Mouse (Mus musculus): ENCODE results near the gene Fzr1.

GRCm38 (mm10) chr10:81389801-81390677, 11.7 kb upstream of the Fzr1 start:
- no peak for TF ChIP-seq SIN3A (IDR thresholded peaks at IDR 0.05; ENCODE audit: low read length)
- TF ChIP-seq EP300 (IDR thresholded peaks at IDR 0.05; ENCODE audit: low read length) = no peak
- no peak for TF ChIP-seq MAX (IDR thresholded peaks at IDR 0.05; ENCODE audit: low read length)
- TF ChIP-seq ETS1 (conservative IDR thresholded peaks at IDR 0.05; ENCODE audit: low read depth, low read length) = no peak
- no peak for TF ChIP-seq MYC (IDR thresholded peaks at IDR 0.05; ENCODE audit: low read depth, low read length)
- TF ChIP-seq CTCF (conservative IDR thresholded peaks at IDR 0.05 in 1 of 2, IDR thresholded peaks at IDR 0.05 in 1 of 2; ENCODE audit: low read depth in 2 of 2, low read length in 2 of 2) = peak; percentile 88 to 94
- TF ChIP-seq JUND (conservative IDR thresholded peaks at IDR 0.05; ENCODE audit: low read depth, low read length) = no peak
- no peak for TF ChIP-seq POLR2A (IDR thresholded peaks at IDR 0.05; ENCODE audit: low read depth, low read length)
- no peak for TF ChIP-seq KAT2A (IDR thresholded peaks at IDR 0.05; ENCODE audit: insufficient replicate concordance, low read length)
- TF ChIP-seq HCFC1 (IDR thresholded peaks at IDR 0.05; ENCODE audit: low read depth, low read length) = no peak
- TF ChIP-seq JUN (IDR thresholded peaks at IDR 0.05; ENCODE audit: insufficient read depth, low read depth, low read length) = no peak
- TF ChIP-seq MXI1 (IDR thresholded peaks at IDR 0.05; ENCODE audit: low read depth, low read length) = no peak
- no peak for TF ChIP-seq TCF12 (IDR thresholded peaks at IDR 0.05; ENCODE audit: low read depth, low read length)
- TF ChIP-seq MEF2A (IDR thresholded peaks at IDR 0.05; ENCODE audit: borderline replicate concordance, low read depth, low read length) = no peak
